Mouse (Mus musculus) C2C12 (cell line): Measurements from ENCODE around the gene Lif. TPM values are rescaled to one million over a fixed set of nuclear protein-coding genes. Genes with fewer than 3 reads are reported as not detected.

Source experiments
- H3K27me3 ChIP-seq: one replicate; pipeline ENCODE4 v1.6.1; 2011; ENCODE audit not compliant: control insufficient read depth, insufficient read depth, insufficient read length
- H3K36me3 ChIP-seq: one replicate; pipeline ENCODE4 v1.6.1; 2011; ENCODE audit not compliant: control insufficient read depth, insufficient read depth
- H3K4me3 ChIP-seq: one replicate; pipeline ENCODE4 v1.5.1; 2011; ENCODE audit warnings: mild to moderate bottlenecking, control low read depth; ENCODE audit not compliant: poor library complexity, insufficient read depth, severe bottlenecking
- H3K79me2 ChIP-seq: one replicate; pipeline ENCODE4 v1.6.1; 2011; ENCODE audit not compliant: control insufficient read depth, insufficient read depth
- H3K79me3 ChIP-seq: one replicate; pipeline ENCODE4 v1.6.1; 2011; ENCODE audit warnings: low read depth, control low read depth
- H3ac ChIP-seq: one replicate; pipeline ENCODE3; 2011; ENCODE audit warnings: low read depth; ENCODE audit not compliant: control insufficient read depth, insufficient read length
- CEBPB ChIP-seq: IDR thresholded peaks from one replicate; pipeline ENCODE4 v1.6.1; 2011; ENCODE audit warnings: low read depth, mild to moderate bottlenecking, control low read depth, moderate library complexity
- CTCF ChIP-seq: IDR thresholded peaks from one replicate; pipeline ENCODE4 v1.5.1; 2011; ENCODE audit not compliant: control insufficient read depth, insufficient read depth, insufficient read length
- FOSL1 ChIP-seq: IDR thresholded peaks from one replicate; pipeline ENCODE4 v1.8.0; 2011; ENCODE audit warnings: mild to moderate bottlenecking, low read length; ENCODE audit not compliant: poor library complexity, insufficient read depth, severe bottlenecking
- MAX ChIP-seq: IDR thresholded peaks from one replicate; pipeline ENCODE4 v1.6.1; 2011; ENCODE audit warnings: mild to moderate bottlenecking, control low read depth
- MYOD1 ChIP-seq: IDR thresholded peaks from one replicate; pipeline ENCODE4 v1.6.1; 2011; ENCODE audit warnings: low read depth; ENCODE audit not compliant: control insufficient read depth, insufficient read length
- MYOG ChIP-seq: IDR thresholded peaks from one replicate; pipeline ENCODE4 v1.6.1; 2011; ENCODE audit not compliant: control insufficient read depth, insufficient read length; ENCODE audit errors: extremely low read depth
- USF1 ChIP-seq: IDR thresholded peaks from one replicate; pipeline ENCODE4 v1.6.1; 2011; ENCODE audit warnings: low read depth, mild to moderate bottlenecking, control low read depth, moderate library complexity
- polyA plus RNA-seq: library from polyadenylated mRNA; unstranded; fragments of >200 nt; fragmentation: generic; extraction: Trizol; gene quantifications from one replicate; pipeline ENCODE4 v1.2.1, GENCODE M21; 2012; ENCODE audit warnings: missing spikeins

The Lif gene
- polyA plus RNA-seq, 1 experiment, result 1.0 TPM

DNA sequence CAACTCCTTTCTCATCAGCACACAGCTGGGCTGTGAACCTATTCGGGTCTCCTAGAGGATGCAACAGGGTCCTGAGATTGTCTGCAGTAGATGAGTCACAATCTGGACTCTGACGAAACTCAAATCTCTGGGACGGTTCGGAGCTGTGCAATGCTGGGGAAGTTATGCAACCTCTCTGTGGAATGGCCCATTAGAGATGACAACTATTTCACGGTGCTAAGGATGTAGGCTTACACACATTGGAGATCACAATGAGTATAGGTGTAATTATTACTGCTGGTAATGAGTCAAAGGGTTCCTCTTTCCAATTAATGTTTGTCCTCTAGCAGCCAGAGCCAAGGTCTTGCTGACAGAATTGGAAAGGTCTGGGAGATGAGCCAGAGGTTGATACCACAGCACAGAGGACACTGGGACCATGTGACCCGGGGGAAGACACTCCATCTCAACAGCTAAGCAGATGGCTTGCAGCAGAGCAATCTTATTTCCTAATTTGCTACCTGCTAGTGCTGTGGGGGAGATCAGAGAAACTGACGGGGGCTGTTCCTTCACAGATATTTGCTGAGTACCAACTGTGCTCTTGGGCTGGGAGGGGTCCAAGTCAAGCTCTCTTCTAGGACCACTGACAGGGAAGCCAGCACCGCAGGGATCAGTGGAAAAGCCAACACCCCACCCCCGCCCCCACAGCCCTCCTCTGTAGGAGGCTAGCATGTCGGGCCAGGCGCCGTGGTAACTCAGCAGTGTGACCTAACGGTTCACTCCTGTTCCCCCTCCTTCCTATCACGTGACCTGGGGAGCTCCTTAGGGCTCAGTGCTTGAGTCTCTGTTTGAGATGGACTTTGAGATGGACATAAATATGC is 37.4 kb downstream of the Lif start:
- Histone ChIP-seq H3K79me3 (no peaks in the 10 kb centered on the region), H3K79me2 (no peaks in the 10 kb centered on the region), H3K27me3 (no peaks in the 10 kb centered on the region), H3K36me3 (no peaks in the 10 kb centered on the region), H3K4me3 (no peak overlapping the region), H3ac (no peak overlapping the region)
- TF ChIP-seq MYOD1 (no peak), USF1 (peak; percentile 87), FOSL1 (no peak), MAX (no peak), CEBPB (peak; percentile 93)

DNA sequence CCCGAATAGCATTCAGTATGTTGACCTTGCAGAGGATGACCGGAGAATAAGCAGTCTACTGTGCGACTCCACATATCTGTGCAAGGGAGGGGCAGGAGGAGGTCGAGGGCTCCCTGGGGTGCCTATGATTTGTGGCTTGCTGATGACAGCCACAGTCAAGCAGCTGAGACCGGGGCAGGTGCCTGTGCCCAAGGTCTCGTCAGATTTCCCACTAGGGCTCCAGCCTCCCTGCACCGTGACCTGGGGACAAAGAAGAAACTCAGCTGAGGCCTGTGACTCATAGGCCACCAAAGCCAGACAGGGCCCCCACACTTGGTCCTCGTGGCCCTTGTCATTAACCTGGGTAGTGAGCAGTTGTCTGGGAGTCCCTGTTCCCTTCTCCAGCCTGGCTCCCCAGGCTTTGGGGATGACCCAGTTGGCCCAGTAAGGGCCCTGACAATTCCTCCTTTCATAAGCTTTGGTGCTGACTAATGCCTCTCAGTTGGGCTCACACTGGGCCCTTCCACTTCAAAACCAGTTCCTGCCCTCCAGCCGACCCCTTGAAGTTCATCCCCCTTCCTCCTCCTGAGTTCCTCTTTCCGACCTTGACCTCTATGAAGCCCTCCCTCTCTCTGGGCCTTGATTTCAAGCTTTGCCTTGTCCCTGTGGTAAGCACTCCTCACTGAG is 39.4 kb downstream of the Lif start:
- Histone ChIP-seq H3K36me3 (no peaks in the 10 kb centered on the region), H3ac (no peak overlapping the region), H3K79me2 (no peaks in the 10 kb centered on the region), H3K4me3 (no peak overlapping the region), H3K27me3 (no peaks in the 10 kb centered on the region), H3K79me3 (no peaks in the 10 kb centered on the region)
- TF ChIP-seq FOSL1 (no peak), MAX (peak; percentile 56), CEBPB (no peak), CTCF (no peak), MYOD1 (peak; percentile 93), USF1 (no peak)

DNA sequence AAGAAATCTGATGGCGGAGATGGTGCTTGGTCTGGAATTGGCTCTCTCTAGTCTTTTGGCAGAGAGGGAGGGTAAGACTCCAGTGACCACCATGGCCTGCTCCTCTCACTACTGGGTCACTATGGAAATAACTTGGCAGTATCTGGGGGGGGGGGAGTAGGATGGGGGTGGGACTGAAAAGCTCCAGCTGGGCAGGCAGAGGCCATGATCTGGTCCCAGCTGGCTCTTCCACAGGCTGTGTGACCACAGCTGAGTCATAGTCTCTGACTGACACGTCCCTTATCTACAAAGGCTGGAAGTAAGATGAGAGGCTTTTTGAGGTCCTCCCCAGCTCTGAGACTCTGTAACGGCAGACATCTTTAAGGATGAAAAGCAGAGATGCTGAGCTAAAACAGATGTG is 40.4 kb downstream of the Lif start:
- Histone ChIP-seq H3K4me3 (no peak overlapping the region), H3ac (no peak overlapping the region), H3K79me3 (no peaks in the 10 kb centered on the region), H3K79me2 (no peaks in the 10 kb centered on the region), H3K27me3 (no peaks in the 10 kb centered on the region), H3K36me3 (no peaks in the 10 kb centered on the region)
- peak; percentile 60 for TF ChIP-seq MYOD1
- TF ChIP-seq MAX, result no peak
- peak; percentile 77 for TF ChIP-seq FOSL1

GRCm38 (mm10) chr11:4298615-4299014 is 41.3 kb downstream of the Lif start:
- TF ChIP-seq USF1 (no peak), MAX (no peak), FOSL1 (no peak), MYOG (no peak), CTCF (no peak), MYOD1 (no peak), CEBPB (no peak)
- Histone ChIP-seq H3K27me3 (no peaks in the 10 kb centered on the region), H3K79me3 (no peaks in the 10 kb centered on the region), H3K4me3 (no peak overlapping the region), H3K79me2 (no peaks in the 10 kb centered on the region), H3K36me3 (no peaks in the 10 kb centered on the region), H3ac (no peak overlapping the region)

GRCm38 (mm10) chr11:4299191-4299590 is 41.8 kb downstream of the Lif start:
- no peak overlapping the region for H3ac ChIP-seq
- H3K79me2 ChIP-seq, result no peaks in the 10 kb centered on the region
- H3K4me3 ChIP-seq, result no peak overlapping the region
- no peaks in the 10 kb centered on the region for H3K27me3 ChIP-seq
- H3K79me3 ChIP-seq, result no peaks in the 10 kb centered on the region
- H3K36me3 ChIP-seq, result no peaks in the 10 kb centered on the region
- TF ChIP-seq USF1 (no peak), MYOG (no peak), CTCF (no peak), MYOD1 (peak; percentile 45), MAX (no peak), FOSL1 (peak; percentile 52), CEBPB (no peak)
